Mouse (Mus musculus) telencephalon, adult 2 months (tissue): ENCODE measurements around the gene Cfhr2.
"Not testable (repeated sequence)": the region's sequence is repeated elsewhere in the genome, so short reads cannot be mapped to it uniquely, and the experiment has no call there.

Source experiments
- DNase-seq: peaks from one replicate; pipeline ENCODE4 v3.0.0-alpha.2; 2011; ENCODE audit warnings: low read depth, low spot score

Cfhr2 gene

GRCm38 (mm10) chr1:139858548-139858947 lies at the start of gene Cfhr2:
Cfhr2 (minus strand) TSS chr1:139858702.
- DNase-seq: no peak

- DNase-seq: no peak
These were observed 5.2 kb upstream of the Cfhr2 start for GRCm38 (mm10) chr1:139863751-139864150.

- DNase-seq: no peak
These were observed 1.7 kb upstream of the Cfhr2 start for GRCm38 (mm10) chr1:139860176-139860575.

- DNase-seq: no peak
These were observed 18.8 kb downstream of the Cfhr2 start for GRCm38 (mm10) chr1:139839699-139840098.

GRCm38 (mm10) chr1:139839290-139839689 lies 19.2 kb downstream of the Cfhr2 start:
- DNase-seq: no peak

GRCm38 (mm10) chr1:139808594-139808993 lies 49.9 kb downstream of the Cfhr2 start:
- no peak for DNase-seq

- no peak for DNase-seq
These were observed 77.4 kb downstream of the Cfhr2 start, which contains the start of gene Gm4788 for GRCm38 (mm10) chr1:139781143-139781542. Gm4788 (minus strand) TSS chr1:139781243.

- DNase-seq: not testable (repeated sequence)
These were observed 88.6 kb downstream of the Cfhr2 start for GRCm38 (mm10) chr1:139769913-139770312.
